Mouse (Mus musculus) lung, postnatal 0 days (tissue): ENCODE measurements around the gene Gtf2i. TPM values are rescaled to one million over a fixed set of nuclear protein-coding genes. Genes with fewer than 3 reads are reported as not detected.
A peak's percentile ranks its signal among the peaks of the same experiment; 100 is the strongest.
"Not testable (repeated sequence)": the region's sequence is repeated elsewhere in the genome, so short reads cannot be mapped to it uniquely, and the experiment has no call there.

ENCODE experiments used
- ATAC-seq: fragments of 200-750 bp; cut with Nextera tagmentation; 2 replicates; pipeline ENCODE4 v1.8.0; 2017; ENCODE audit warnings: moderate library complexity
- DNase-seq: peaks from one replicate; pipeline ENCODE4 v3.0.0-alpha.2; 2016; ENCODE audit warnings: low spot score
- H3K27ac ChIP-seq: fragments of 300-500 bp; sonication (generic); 2 replicates; pipeline ENCODE4 v1.5.1; 2014; ENCODE audit warnings: antibody characterized with exemption, mild to moderate bottlenecking, low read length, mixed read lengths
- H3K27me3 ChIP-seq: fragments of 300-500 bp; sonication (generic); replicated peaks from 2 replicates; pipeline ENCODE4 v1.6.1; 2014; ENCODE audit warnings: low read length, mixed read lengths; ENCODE audit not compliant: insufficient read depth
- H3K36me3 ChIP-seq: fragments of 300-500 bp; sonication (generic); 2 replicates; pipeline ENCODE4 v1.6.1; 2014; ENCODE audit warnings: low read length, mixed read lengths; ENCODE audit not compliant: insufficient read depth
- H3K4me1 ChIP-seq: fragments of 300-500 bp; sonication (generic); 2 replicates; pipeline ENCODE4 v1.6.1; 2014; ENCODE audit warnings: antibody characterized with exemption, low read depth, low read length, mixed read lengths; ENCODE audit not compliant: insufficient read depth
- H3K4me2 ChIP-seq: fragments of 300-500 bp; sonication (generic); replicated peaks from 2 replicates; pipeline ENCODE4 v1.6.1; 2014; ENCODE audit warnings: low read depth, mild to moderate bottlenecking, low read length, moderate library complexity, mixed read lengths
- H3K4me3 ChIP-seq: fragments of 300-500 bp; sonication (generic); 2 replicates; pipeline ENCODE4 v1.5.1; 2014; ENCODE audit warnings: low read depth, low read length
- H3K9ac ChIP-seq: fragments of 300-500 bp; sonication (generic); replicated peaks from 2 replicates; pipeline ENCODE4 v1.6.1; 2014; ENCODE audit warnings: low read depth, mild to moderate bottlenecking
- H3K9me3 ChIP-seq: fragments of 300-500 bp; sonication (generic); 2 replicates; pipeline ENCODE4 v1.6.1; 2016; ENCODE audit warnings: low read length, mixed read lengths
- CTCF ChIP-seq: IDR thresholded peaks from 2 replicates; pipeline ENCODE4 v1.5.1; 2016; ENCODE audit warnings: antibody characterized with exemption, mild to moderate bottlenecking
- EP300 ChIP-seq: IDR thresholded peaks from 2 replicates; pipeline ENCODE4 v1.6.1; 2016; ENCODE audit warnings: antibody characterized with exemption, mild to moderate bottlenecking, control low read depth
- WGBS: fragments of 180-500 bp; shearing (Covaris S2); extraction: QIAGEN DNeasy Blood & Tissue Kit; methylation state at CpG from one replicate; pipeline ENCODE4 v1.1.7; 2014; 5-methylcytosine and 5-hydroxymethylcytosine counted together
- polyA plus RNA-seq: library from polyadenylated mRNA; unstranded; fragments of >200 nt; fragmentation: Nextera tagmentation; extraction: Ambion mirVana; gene quantifications from 2 replicates; pipeline ENCODE4 v1.2.1, GENCODE M21; 2015

Gtf2i gene
- polyA plus RNA-seq, 1 experiment from 2014 or later = 84.9 TPM

GRCm38 (mm10) chr5:134347066-134347465, 32.5 kb upstream of the Gtf2i start:
- TF ChIP-seq EP300 (no peak), CTCF (peak; percentile 68)
- DNase-seq = no peak
- Histone ChIP-seq H3K36me3 (no peaks in the 10 kb centered on the region), H3K4me2 (no peak overlapping the region), H3K9me3 (no peaks in the 10 kb centered on the region), H3K4me3 (no peak overlapping the region), H3K4me1 (no peaks in the 10 kb centered on the region), H3K27me3 (no peaks in the 10 kb centered on the region), H3K27ac (no peak overlapping the region), H3K9ac (no peak overlapping the region)
- WGBS = 74% methylated on average over 2 of the region's 2 CpGs
- no peak for ATAC-seq

- H3K9ac ChIP-seq = no peak overlapping the region
- no peaks in the 10 kb centered on the region for H3K36me3 ChIP-seq
- H3K9me3 ChIP-seq = no peaks in the 10 kb centered on the region
- TF ChIP-seq EP300 = no peak
- peak; percentile 64 for TF ChIP-seq CTCF
- ATAC-seq = peak; percentile 59
- no peaks in the 10 kb centered on the region for H3K4me1 ChIP-seq
- no peaks in the 10 kb centered on the region for H3K27me3 ChIP-seq
- H3K4me2 ChIP-seq = no peak overlapping the region
- 73% methylated on average over 9 of the region's 9 CpGs for WGBS
- no peak for DNase-seq
- H3K4me3 ChIP-seq = no peak overlapping the region
- H3K27ac ChIP-seq = no peak overlapping the region
Measured at GRCm38 (mm10) chr5:134345449-134345848, 30.9 kb upstream of the Gtf2i start.

GRCm38 (mm10) chr5:134344076-134344475, 29.5 kb upstream of the Gtf2i start:
- Histone ChIP-seq H3K9ac (no peak overlapping the region), H3K4me3 (no peak overlapping the region), H3K27ac (no peak overlapping the region), H3K27me3 (no peaks in the 10 kb centered on the region), H3K4me1 (no peaks in the 10 kb centered on the region), H3K9me3 (no peaks in the 10 kb centered on the region), H3K36me3 (no peaks in the 10 kb centered on the region), H3K4me2 (no peak overlapping the region)
- 69% methylated on average over 8 of the region's 8 CpGs for WGBS
- TF ChIP-seq CTCF (no peak), EP300 (no peak)
- ATAC-seq = no peak
- no peak for DNase-seq

- H3K36me3 ChIP-seq, H3K27ac ChIP-seq, H3K27me3 ChIP-seq, H3K4me3 ChIP-seq, H3K9ac ChIP-seq, ATAC-seq, H3K4me1 ChIP-seq, H3K4me2 ChIP-seq, H3K9me3 ChIP-seq, DNase-seq: not testable (repeated sequence)
- 94% methylated on average over 3 of the region's 4 CpGs for WGBS
Measured at GRCm38 (mm10) chr5:134343530-134343929, 29.0 kb upstream of the Gtf2i start.

GRCm38 (mm10) chr5:134342503-134343205, 28.1 kb upstream of the Gtf2i start:
- H3K4me1 ChIP-seq = no peaks in the 10 kb centered on the region
- H3K27me3 ChIP-seq = no peaks in the 10 kb centered on the region
- 60% methylated on average over 18 of the region's 18 CpGs for WGBS
- H3K4me2 ChIP-seq = no peak overlapping the region
- DNase-seq = peak; percentile 25
- no peak overlapping the region for H3K9ac ChIP-seq
- no peak overlapping the region for H3K27ac ChIP-seq
- H3K36me3 ChIP-seq = no peaks in the 10 kb centered on the region
- peak; percentile 53 for ATAC-seq
- no peaks in the 10 kb centered on the region for H3K9me3 ChIP-seq
- no peak overlapping the region for H3K4me3 ChIP-seq
- TF ChIP-seq EP300 (no peak), CTCF (peak; percentile 28; the same call in 1 of the 2 replicates)

- H3K4me1 ChIP-seq = no peaks in the 10 kb centered on the region
- DNase-seq = no peak
- H3K27ac ChIP-seq = no peak overlapping the region
- no peak overlapping the region for H3K4me2 ChIP-seq
- H3K4me3 ChIP-seq = no peak overlapping the region
- no peaks in the 10 kb centered on the region for H3K27me3 ChIP-seq
- 92% methylated on average over 5 of the region's 5 CpGs for WGBS
- H3K36me3 ChIP-seq = no peaks in the 10 kb centered on the region
- H3K9me3 ChIP-seq = no peaks in the 10 kb centered on the region
- no peak overlapping the region for H3K9ac ChIP-seq
- no peak for ATAC-seq
- TF ChIP-seq EP300 (no peak), CTCF (no peak)
Measured at GRCm38 (mm10) chr5:134341721-134342120, 27.2 kb upstream of the Gtf2i start.

GRCm38 (mm10) chr5:134341321-134341720, 26.8 kb upstream of the Gtf2i start:
- H3K27ac ChIP-seq = no peak overlapping the region
- no peaks in the 10 kb centered on the region for H3K36me3 ChIP-seq
- no peak overlapping the region for H3K4me2 ChIP-seq
- no peaks in the 10 kb centered on the region for H3K4me1 ChIP-seq
- TF ChIP-seq CTCF = peak; percentile 72
- no peak for TF ChIP-seq EP300
- WGBS = 62% methylated on average over 10 of the region's 10 CpGs
- H3K9ac ChIP-seq = no peak overlapping the region
- no peaks in the 10 kb centered on the region for H3K27me3 ChIP-seq
- no peaks in the 10 kb centered on the region for H3K9me3 ChIP-seq
- H3K4me3 ChIP-seq = no peak overlapping the region
- ATAC-seq = no peak
- peak; percentile 81 for DNase-seq
